Mouse (Mus musculus) C2C12 (cell line): ENCODE results near the gene Pde2a. TPM values are rescaled to one million over a fixed set of nuclear protein-coding genes. Genes with fewer than 3 reads are reported as not detected.
"Not testable (repeated sequence)": the region's sequence is repeated elsewhere in the genome, so short reads cannot be mapped to it uniquely, and the experiment has no call there.

Experiments used
- H3K27me3 ChIP-seq: one replicate; pipeline ENCODE4 v1.6.1; 2011; ENCODE audit not compliant: control insufficient read depth, insufficient read depth, insufficient read length
- H3K36me3 ChIP-seq: one replicate; pipeline ENCODE4 v1.6.1; 2011; ENCODE audit not compliant: control insufficient read depth, insufficient read depth
- H3K4me3 ChIP-seq: one replicate; pipeline ENCODE4 v1.5.1; 2011; ENCODE audit warnings: mild to moderate bottlenecking, control low read depth; ENCODE audit not compliant: poor library complexity, insufficient read depth, severe bottlenecking
- H3K79me2 ChIP-seq: one replicate; pipeline ENCODE4 v1.6.1; 2011; ENCODE audit not compliant: control insufficient read depth, insufficient read depth
- H3K79me3 ChIP-seq: one replicate; pipeline ENCODE4 v1.6.1; 2011; ENCODE audit warnings: low read depth, control low read depth
- H3ac ChIP-seq: one replicate; pipeline ENCODE3; 2011; ENCODE audit warnings: low read depth; ENCODE audit not compliant: control insufficient read depth, insufficient read length
- CEBPB ChIP-seq: IDR thresholded peaks from one replicate; pipeline ENCODE4 v1.6.1; 2011; ENCODE audit warnings: low read depth, mild to moderate bottlenecking, control low read depth, moderate library complexity
- CTCF ChIP-seq: IDR thresholded peaks from one replicate; pipeline ENCODE4 v1.5.1; 2011; ENCODE audit not compliant: control insufficient read depth, insufficient read depth, insufficient read length
- FOSL1 ChIP-seq: IDR thresholded peaks from one replicate; pipeline ENCODE4 v1.8.0; 2011; ENCODE audit warnings: mild to moderate bottlenecking, low read length; ENCODE audit not compliant: poor library complexity, insufficient read depth, severe bottlenecking
- MAX ChIP-seq: IDR thresholded peaks from one replicate; pipeline ENCODE4 v1.6.1; 2011; ENCODE audit warnings: mild to moderate bottlenecking, control low read depth
- MYOD1 ChIP-seq: IDR thresholded peaks from one replicate; pipeline ENCODE4 v1.6.1; 2011; ENCODE audit warnings: low read depth; ENCODE audit not compliant: control insufficient read depth, insufficient read length
- MYOG ChIP-seq: IDR thresholded peaks from one replicate; pipeline ENCODE4 v1.6.1; 2011; ENCODE audit not compliant: control insufficient read depth, insufficient read length; ENCODE audit errors: extremely low read depth
- USF1 ChIP-seq: IDR thresholded peaks from one replicate; pipeline ENCODE4 v1.6.1; 2011; ENCODE audit warnings: low read depth, mild to moderate bottlenecking, control low read depth, moderate library complexity
- microRNA-seq: library from miRNA; unstranded; fragments of <30 nt; microRNA quantifications from one replicate; pipeline ENCODE4, GENCODE M21; 2019; ENCODE audit warnings: borderline microRNAs expressed
- polyA plus RNA-seq: library from polyadenylated mRNA; unstranded; fragments of >200 nt; fragmentation: generic; extraction: Trizol; gene quantifications from one replicate; pipeline ENCODE4 v1.2.1, GENCODE M21; 2012; ENCODE audit warnings: missing spikeins

Gene Pde2a
- polyA plus RNA-seq, 1 experiment = 2.9 TPM

GRCm38 (mm10) chr7:101551530-101551929 lies 130.0 kb downstream of the Pde2a start:
- Histone ChIP-seq H3K79me2 (no peaks in the 10 kb centered on the region), H3K4me3 (no peak overlapping the region), H3ac (no peak overlapping the region), H3K27me3 (no peaks in the 10 kb centered on the region), H3K79me3 (no peaks in the 10 kb centered on the region), H3K36me3 (no peaks in the 10 kb centered on the region)
- TF ChIP-seq MYOG (no peak), USF1 (no peak), CEBPB (no peak), MAX (no peak), MYOD1 (no peak), CTCF (no peak)

- H3K79me2 ChIP-seq, H3K4me3 ChIP-seq, H3ac ChIP-seq, H3K36me3 ChIP-seq, H3K79me3 ChIP-seq, H3K27me3 ChIP-seq: not testable (repeated sequence)
Observed at GRCm38 (mm10) chr7:101555473-101555872, 134.0 kb downstream of the Pde2a start.

GRCm38 (mm10) chr7:101557391-101557790 lies 135.9 kb downstream of the Pde2a start:
- H3ac ChIP-seq = no peak overlapping the region
- no peaks in the 10 kb centered on the region for H3K36me3 ChIP-seq
- no peak overlapping the region for H3K4me3 ChIP-seq
- H3K79me3 ChIP-seq = no peaks in the 10 kb centered on the region
- TF ChIP-seq USF1 (no peak), CTCF (no peak), CEBPB (no peak), MYOG (no peak), FOSL1 (no peak), MAX (no peak), MYOD1 (no peak)
- peaks cover 4% of the 10 kb centered on the region for H3K27me3 ChIP-seq
- no peaks in the 10 kb centered on the region for H3K79me2 ChIP-seq

GRCm38 (mm10) chr7:101559393-101559792 lies 137.9 kb downstream of the Pde2a start:
- peaks cover 14% of the 10 kb centered on the region for H3K27me3 ChIP-seq
- not testable (repeated sequence) for H3K79me3 ChIP-seq, H3K4me3 ChIP-seq, H3ac ChIP-seq, H3K36me3 ChIP-seq, H3K79me2 ChIP-seq

Small RNAs within 50 kb of the gene (microRNA-seq; reads per million reads assigned to microRNA genes)
- gene Mir139 = 368 reads per million, percentile 82 among the genes with 10 or more reads in this experiment

Other genes with a start within 250 kb of the Pde2a start
- 8.3 TPM for gene Atg16l2, start 119.4 kb upstream of the Pde2a start, polyA plus RNA-seq
- 10.9 TPM for gene Stard10, start 104.6 kb upstream of the Pde2a start, polyA plus RNA-seq
- gene Arap1, start 73.6 kb upstream of the Pde2a start, polyA plus RNA-seq = 21.6 TPM
- not detected for gene Gm45837, start 10.8 kb upstream of the Pde2a start, polyA plus RNA-seq
- gene Art2b, start 163.9 kb downstream of the Pde2a start, polyA plus RNA-seq = not detected
- 67.3 TPM for gene Clpb, start 241.9 kb downstream of the Pde2a start, polyA plus RNA-seq